Mouse (Mus musculus) limb, embryonic 11.5 days (tissue): ENCODE data around the gene Szrd1. TPM values are rescaled to one million over a fixed set of nuclear protein-coding genes. Genes with fewer than 3 reads are reported as not detected.

ENCODE experiments used
- ATAC-seq: fragments of 200-750 bp; cut with Nextera tagmentation; 2 replicates; pipeline ENCODE4 v1.8.0; 2017; ENCODE audit warnings: low read depth; ENCODE audit not compliant: insufficient number of reproducible peaks, low FRiP score, low TSS enrichment
- DNase-seq: peaks from one replicate; pipeline ENCODE4 v3.0.0-alpha.2; 2015; ENCODE audit warnings: low spot score
- H3K27ac ChIP-seq: fragments of 300-500 bp; sonication (generic); replicated peaks from 2 replicates; pipeline ENCODE4 v1.5.1; 2014; ENCODE audit warnings: low read depth, mild to moderate bottlenecking, low read length
- H3K27me3 ChIP-seq: fragments of 300-500 bp; sonication (generic); 2 replicates; pipeline ENCODE4 v1.6.1; 2014; ENCODE audit warnings: mild to moderate bottlenecking, low read length, mixed read lengths; ENCODE audit not compliant: control insufficient read depth, insufficient read depth
- H3K36me3 ChIP-seq: fragments of 300-500 bp; sonication (generic); 2 replicates; pipeline ENCODE4 v1.6.1; 2014; ENCODE audit warnings: mild to moderate bottlenecking, low read length, moderate library complexity, mixed read lengths; ENCODE audit not compliant: control insufficient read depth, insufficient read depth
- H3K4me1 ChIP-seq: fragments of 300-500 bp; sonication (generic); 2 replicates; pipeline ENCODE4 v1.6.1; 2014; ENCODE audit warnings: low read length, mixed read lengths; ENCODE audit not compliant: control insufficient read depth, insufficient read depth
- H3K4me2 ChIP-seq: fragments of 300-500 bp; sonication (generic); 2 replicates; pipeline ENCODE4 v1.6.1; 2014; ENCODE audit warnings: low read depth, mild to moderate bottlenecking, moderate library complexity; ENCODE audit not compliant: severe bottlenecking
- H3K4me3 ChIP-seq: fragments of 300-500 bp; sonication (generic); 2 replicates; pipeline ENCODE4 v1.5.1; 2014; ENCODE audit warnings: low read depth, low read length
- H3K9ac ChIP-seq: fragments of 300-500 bp; sonication (generic); 2 replicates; pipeline ENCODE4 v1.6.1; 2014; ENCODE audit warnings: mild to moderate bottlenecking, low read length
- H3K9me3 ChIP-seq: fragments of 300-500 bp; sonication (generic); 2 replicates; pipeline ENCODE4 v1.6.1; 2016; ENCODE audit warnings: low read length; ENCODE audit not compliant: control insufficient read depth
- WGBS: fragments of 180-500 bp; shearing (Covaris S2); extraction: QIAGEN DNeasy Blood & Tissue Kit; methylation state at CpG from one replicate; pipeline ENCODE4 v1.1.7; 2014; 5-methylcytosine and 5-hydroxymethylcytosine counted together
- polyA plus RNA-seq: library from polyadenylated mRNA; unstranded; fragments of >200 nt; fragmentation: Nextera tagmentation; extraction: Ambion mirVana; gene quantifications from 2 replicates; pipeline ENCODE4 v1.2.1, GENCODE M21; 2014

Szrd1 gene
- polyA plus RNA-seq, result 30.5 and 39.1 TPM in 2 replicates

DNA sequence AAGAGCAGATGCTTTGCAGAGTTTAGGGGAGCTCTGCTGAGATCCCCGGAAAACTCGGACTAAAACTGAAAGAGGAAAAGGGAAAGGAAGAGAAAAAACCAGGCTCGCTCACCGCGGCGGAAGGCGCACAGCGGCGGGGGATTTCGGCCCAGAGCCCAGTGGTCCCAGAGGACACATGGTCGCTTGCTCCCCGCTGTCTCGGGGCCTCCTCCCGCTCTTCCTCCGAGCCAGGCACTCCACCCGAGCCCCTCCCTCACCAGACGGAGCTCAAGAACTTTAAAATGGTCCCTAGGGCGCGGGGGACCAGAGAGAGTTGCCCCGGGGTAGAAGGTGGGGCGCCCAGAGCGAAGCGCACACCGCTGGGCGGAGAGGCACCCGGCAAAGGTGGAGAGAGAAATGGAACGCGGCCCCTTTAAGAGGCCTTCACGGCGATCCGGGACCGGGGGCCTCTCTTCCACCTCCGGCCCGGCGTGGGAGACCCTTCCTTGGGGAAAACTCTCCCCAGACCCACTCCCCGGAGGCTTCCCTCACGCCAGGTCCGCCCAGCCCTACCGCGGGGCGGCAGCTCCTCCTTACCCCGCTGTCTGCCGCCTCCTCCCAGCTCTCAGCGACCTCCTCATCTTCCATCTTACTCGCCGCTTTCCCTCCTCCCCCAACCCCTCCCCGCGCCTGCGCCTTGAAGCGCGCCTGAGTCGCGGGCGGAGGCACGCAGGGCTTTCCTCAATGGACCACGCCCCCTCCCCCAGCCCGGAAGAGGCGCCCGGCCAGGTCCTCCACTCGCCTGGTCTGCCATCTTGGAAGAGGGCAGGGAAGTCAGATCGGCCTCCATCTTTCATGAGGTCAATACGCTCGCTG, at the start of gene Szrd1:
TSS of gene Szrd1 (minus strand) at position 660 of the 855 bp plus-strand sequence.
- Histone ChIP-seq H3K4me1 (peaks cover 4% of the 10 kb centered on the region; the same call in 1 of the 2 replicates), H3K9ac (peak within 1 kb of the TSS; percentile 89), H3K9me3 (no peaks in the 10 kb centered on the region), H3K4me3 (peak within 1 kb of the TSS; percentile 93), H3K36me3 (0 out of 2 replicates have a peak, but pooled peaks cover 2% of the 10 kb centered on the region), H3K4me2 (peak within 1 kb of the TSS; percentile 93), H3K27ac (peak within 1 kb of the TSS; percentile 91), H3K27me3 (no peaks in the 10 kb centered on the region)
- peak; percentile 95 for ATAC-seq
- WGBS, result under 1% methylated on average over 58 of the region's 63 CpGs
- peak; percentile 99 for DNase-seq

DNA sequence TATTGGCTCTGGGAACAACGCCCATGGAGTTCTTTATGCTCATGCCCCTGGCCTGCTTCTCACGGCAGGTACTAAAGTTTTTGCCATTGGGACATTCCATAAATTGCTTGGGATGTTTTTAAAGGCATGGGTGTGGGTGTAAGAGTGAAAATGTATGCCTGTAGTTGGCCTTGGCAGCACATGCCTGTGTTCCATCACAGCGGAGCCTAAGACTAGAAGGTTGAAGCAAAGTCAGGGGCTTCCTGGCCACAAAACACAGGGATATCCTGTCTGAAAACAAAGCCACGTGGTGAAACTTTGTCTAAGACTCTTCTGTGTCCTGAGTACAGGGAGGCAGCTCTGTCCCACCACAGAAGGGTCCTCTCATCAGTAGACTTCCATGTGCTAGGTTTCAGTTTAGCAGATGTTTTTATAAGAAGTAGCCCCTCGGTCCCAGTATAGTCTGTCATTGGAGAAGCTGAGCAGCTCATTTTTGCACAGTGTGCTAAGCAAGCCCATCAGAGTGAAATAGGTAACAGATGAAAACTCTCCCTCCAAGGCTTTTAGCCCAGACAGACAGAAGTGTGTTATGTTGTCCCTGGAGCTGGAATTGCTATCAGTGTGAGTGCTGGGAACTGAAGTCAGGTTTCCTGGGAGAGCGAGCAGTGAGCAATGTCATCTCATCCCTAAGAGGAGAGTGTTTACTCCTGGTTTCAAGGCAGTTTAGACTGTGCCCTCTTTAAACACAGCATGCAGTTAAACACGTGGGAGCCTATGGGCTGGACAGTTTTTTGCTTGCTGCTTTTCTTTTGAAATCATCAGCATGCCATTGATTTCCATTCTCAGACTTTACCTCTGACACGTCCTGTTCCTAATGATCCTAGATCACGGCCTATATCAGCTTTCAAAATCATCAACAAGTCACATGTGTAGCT, 47.6 kb upstream of the Szrd1 start:
- Histone ChIP-seq H3K27ac (peak overlapping the region; percentile 38; the same call in 1 of the 2 replicates), H3K27me3 (no peaks in the 10 kb centered on the region), H3K4me1 (peaks cover 13% of the 10 kb centered on the region; the same call in 1 of the 2 replicates), H3K4me2 (no peak overlapping the region), H3K9ac (no peak overlapping the region), H3K9me3 (no peaks in the 10 kb centered on the region), H3K36me3 (peaks cover 3% of the 10 kb centered on the region; the same call in 1 of the 2 replicates), H3K4me3 (no peak overlapping the region)
- ATAC-seq (no peak), DNase-seq (no peak)
- 70% methylated on average over 9 of the region's 9 CpGs for WGBS

DNA sequence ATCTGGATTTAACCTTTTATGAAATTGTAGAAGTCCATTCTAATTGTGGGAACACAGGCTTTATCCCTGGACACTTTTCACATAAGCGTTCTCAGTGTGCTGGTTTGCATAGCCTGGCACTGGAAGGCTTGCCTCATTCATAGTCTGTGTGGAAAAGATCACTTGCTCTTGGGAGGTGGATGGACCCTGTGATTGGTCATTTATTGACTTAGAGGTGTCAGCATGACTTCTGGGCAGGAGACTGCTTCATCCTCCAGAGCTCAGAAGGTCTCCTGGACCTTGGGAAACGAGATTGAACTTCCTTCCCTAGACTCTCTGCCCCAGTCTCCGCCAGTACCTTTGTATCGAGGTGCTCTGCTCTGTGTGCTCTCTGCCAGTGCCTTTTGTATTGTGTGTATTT, 44.9 kb upstream of the Szrd1 start:
- no peak overlapping the region for H3K4me2 ChIP-seq
- H3K27ac ChIP-seq, result no peak overlapping the region
- no peak for ATAC-seq
- H3K4me3 ChIP-seq, result no peak overlapping the region
- no peak for DNase-seq
- H3K4me1 ChIP-seq, result peaks cover 13% of the 10 kb centered on the region; the same call in 1 of the 2 replicates
- no peaks in the 10 kb centered on the region for H3K9me3 ChIP-seq
- H3K9ac ChIP-seq, result no peak overlapping the region
- 93% methylated on average over 4 of the region's 4 CpGs for WGBS
- no peaks in the 10 kb centered on the region for H3K27me3 ChIP-seq
- H3K36me3 ChIP-seq, result no peaks in the 10 kb centered on the region; the same call in 1 of the 2 replicates

DNA sequence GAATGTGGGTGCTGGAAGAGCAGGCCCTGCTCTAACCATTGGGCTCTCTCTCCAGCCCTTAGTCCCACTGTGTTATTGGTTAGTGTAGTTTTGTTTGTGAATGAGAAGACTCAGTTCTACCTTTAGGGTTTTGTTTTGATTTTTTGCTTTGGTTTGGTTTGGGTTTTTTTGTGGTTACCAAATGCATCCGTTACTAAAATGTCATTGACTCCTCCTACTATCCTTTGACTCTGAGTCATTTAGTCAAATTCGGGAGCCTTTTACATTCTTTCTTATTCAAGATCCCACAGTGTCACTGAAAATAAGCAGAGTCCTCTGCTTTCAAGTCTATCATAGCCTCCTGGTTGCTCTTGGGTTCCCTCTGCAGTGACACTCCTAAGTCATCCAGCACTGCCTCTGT, 44.4 kb upstream of the Szrd1 start:
- no peak overlapping the region for H3K9ac ChIP-seq
- H3K4me2 ChIP-seq, result no peak overlapping the region
- no peak overlapping the region for H3K27ac ChIP-seq
- peaks cover 13% of the 10 kb centered on the region; the same call in 1 of the 2 replicates for H3K4me1 ChIP-seq
- no peak for ATAC-seq
- WGBS, result 97% methylated on average over 2 of the region's 2 CpGs
- H3K27me3 ChIP-seq, result no peaks in the 10 kb centered on the region
- no peaks in the 10 kb centered on the region for H3K9me3 ChIP-seq
- H3K36me3 ChIP-seq, result no peaks in the 10 kb centered on the region; the same call in 1 of the 2 replicates
- H3K4me3 ChIP-seq, result no peak overlapping the region
- DNase-seq, result no peak

DNA sequence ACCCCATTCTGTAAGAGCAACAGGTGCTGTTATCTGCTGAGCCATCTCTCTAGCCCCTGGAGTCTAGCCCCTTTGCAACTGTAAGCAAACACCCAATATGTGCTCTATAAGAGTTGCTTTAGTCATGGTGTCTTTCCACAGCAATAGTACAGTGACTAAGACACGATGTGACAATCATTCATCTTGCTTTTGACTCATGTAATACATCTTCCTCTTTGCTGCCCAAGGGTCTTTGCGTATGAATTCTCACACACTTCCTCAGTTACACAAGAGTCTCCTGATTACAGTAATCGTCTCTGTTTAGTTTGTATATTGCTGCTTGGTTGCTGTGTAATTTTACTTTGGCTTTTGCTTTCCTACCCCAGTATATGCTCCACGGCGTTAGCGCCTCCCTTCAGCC, 42.4 kb upstream of the Szrd1 start:
- Histone ChIP-seq H3K27ac (no peak overlapping the region), H3K27me3 (no peaks in the 10 kb centered on the region), H3K4me3 (no peak overlapping the region), H3K4me1 (peaks cover 10% of the 10 kb centered on the region; the same call in 1 of the 2 replicates), H3K4me2 (no peak overlapping the region), H3K9me3 (no peaks in the 10 kb centered on the region), H3K9ac (no peak overlapping the region), H3K36me3 (peaks cover 3% of the 10 kb centered on the region; the same call in 1 of the 2 replicates)
- ATAC-seq, result no peak
- WGBS, result 95% methylated on average over 6 of the region's 6 CpGs
- DNase-seq, result no peak

DNA sequence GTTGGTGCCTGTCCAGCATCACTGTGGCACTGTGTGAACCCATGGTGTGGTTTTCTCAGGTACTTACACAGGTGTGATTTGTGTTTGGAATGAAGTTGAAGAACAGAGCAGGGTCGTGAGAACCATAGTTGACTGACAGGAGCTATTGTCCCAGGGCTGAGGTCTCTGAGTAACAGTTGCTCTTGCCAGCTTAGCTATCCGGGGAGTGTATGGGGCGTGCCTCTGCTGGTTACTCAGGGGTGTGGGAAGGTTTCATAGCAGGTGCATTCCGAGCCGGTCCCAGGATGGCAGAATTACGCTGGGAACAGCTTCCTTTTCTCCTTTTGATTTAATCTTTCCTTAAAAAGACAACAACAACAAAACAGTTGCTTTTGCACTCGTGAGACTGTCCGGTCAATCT, 41.3 kb upstream of the Szrd1 start:
- Histone ChIP-seq H3K27ac (no peak overlapping the region), H3K4me2 (no peak overlapping the region), H3K9me3 (no peaks in the 10 kb centered on the region), H3K9ac (no peak overlapping the region), H3K4me3 (no peak overlapping the region), H3K27me3 (no peaks in the 10 kb centered on the region), H3K4me1 (no peaks in the 10 kb centered on the region), H3K36me3 (peaks cover 3% of the 10 kb centered on the region; the same call in 1 of the 2 replicates)
- ATAC-seq (no peak), DNase-seq (no peak)
- 92% methylated on average over 8 of the region's 8 CpGs for WGBS

DNA sequence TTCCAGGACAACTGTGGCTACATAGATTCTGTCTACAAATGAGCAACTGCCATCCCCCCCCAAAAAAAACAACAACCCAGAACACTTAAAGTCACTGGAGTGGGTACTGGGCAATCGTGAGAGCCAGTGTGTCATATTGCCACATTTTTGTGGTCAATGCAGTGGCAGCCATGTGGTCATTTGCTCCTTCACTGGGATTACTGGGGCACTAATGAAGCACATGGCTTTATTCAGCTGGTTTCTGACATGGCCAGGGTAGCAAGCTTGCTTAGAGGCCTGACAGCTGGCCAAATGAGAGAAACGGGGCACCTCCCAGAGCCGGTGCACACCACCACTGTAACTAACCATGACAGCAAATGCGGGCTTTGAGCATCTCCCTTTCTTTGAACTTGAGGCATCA, 38.9 kb upstream of the Szrd1 start:
- Histone ChIP-seq H3K9ac (no peak overlapping the region), H3K4me1 (no peaks in the 10 kb centered on the region), H3K27me3 (no peaks in the 10 kb centered on the region), H3K4me3 (no peak overlapping the region), H3K4me2 (no peak overlapping the region), H3K27ac (no peak overlapping the region), H3K36me3 (peaks cover 3% of the 10 kb centered on the region; the same call in 1 of the 2 replicates), H3K9me3 (no peaks in the 10 kb centered on the region)
- WGBS, result 90% methylated on average over 4 of the region's 4 CpGs
- no peak for DNase-seq
- ATAC-seq, result no peak

DNA sequence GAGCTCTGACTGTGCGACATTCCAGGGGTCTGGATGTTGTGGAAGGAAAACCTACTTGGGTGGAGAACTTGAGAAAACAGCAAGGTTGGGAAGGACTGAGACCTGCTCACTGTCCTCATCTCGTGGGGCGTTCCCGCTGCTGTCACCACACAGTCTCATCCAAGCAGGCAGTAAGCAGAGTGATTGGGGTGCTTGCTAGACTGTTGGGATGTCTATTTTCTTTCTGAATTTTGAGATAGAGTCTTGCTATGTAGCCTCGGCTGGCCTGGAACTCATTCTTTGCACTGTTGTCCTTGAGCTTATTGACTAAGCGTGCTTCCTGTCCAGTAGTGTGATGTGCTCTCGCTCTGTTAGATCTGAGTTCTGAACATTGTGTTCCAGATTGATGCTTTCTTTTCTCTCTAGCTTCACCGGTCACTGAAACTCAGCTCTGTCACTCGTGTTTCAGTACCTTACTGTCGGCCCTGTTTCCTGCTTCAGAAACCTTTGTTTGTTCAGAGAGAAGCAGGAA, 36.8 kb upstream of the Szrd1 start:
- WGBS, result 89% methylated on average over 10 of the region's 10 CpGs
- H3K27me3 ChIP-seq, result no peaks in the 10 kb centered on the region
- no peak overlapping the region for H3K27ac ChIP-seq
- DNase-seq (no peak), ATAC-seq (no peak)
- no peak overlapping the region for H3K4me2 ChIP-seq
- H3K36me3 ChIP-seq, result peaks cover 6% of the 10 kb centered on the region; the same call in 1 of the 2 replicates
- no peaks in the 10 kb centered on the region for H3K4me1 ChIP-seq
- no peak overlapping the region for H3K9ac ChIP-seq
- H3K9me3 ChIP-seq, result no peaks in the 10 kb centered on the region
- no peak overlapping the region for H3K4me3 ChIP-seq
